Mouse (Mus musculus) B cell, adult 67 days (primary cell): Measurements from ENCODE around the gene Map2k7. TPM values are rescaled to one million over a fixed set of nuclear protein-coding genes. Genes with fewer than 3 reads are reported as not detected.

Source experiments
- total RNA-seq, 2 experiments: library from RNA; stranded (reverse); gene quantifications; 4 replicates each; pipeline ENCODE4 v1.2.4; 2023

Gene Map2k7
- total RNA-seq: 100 to 1,000 TPM; 114 to 133 TPM

DNA sequence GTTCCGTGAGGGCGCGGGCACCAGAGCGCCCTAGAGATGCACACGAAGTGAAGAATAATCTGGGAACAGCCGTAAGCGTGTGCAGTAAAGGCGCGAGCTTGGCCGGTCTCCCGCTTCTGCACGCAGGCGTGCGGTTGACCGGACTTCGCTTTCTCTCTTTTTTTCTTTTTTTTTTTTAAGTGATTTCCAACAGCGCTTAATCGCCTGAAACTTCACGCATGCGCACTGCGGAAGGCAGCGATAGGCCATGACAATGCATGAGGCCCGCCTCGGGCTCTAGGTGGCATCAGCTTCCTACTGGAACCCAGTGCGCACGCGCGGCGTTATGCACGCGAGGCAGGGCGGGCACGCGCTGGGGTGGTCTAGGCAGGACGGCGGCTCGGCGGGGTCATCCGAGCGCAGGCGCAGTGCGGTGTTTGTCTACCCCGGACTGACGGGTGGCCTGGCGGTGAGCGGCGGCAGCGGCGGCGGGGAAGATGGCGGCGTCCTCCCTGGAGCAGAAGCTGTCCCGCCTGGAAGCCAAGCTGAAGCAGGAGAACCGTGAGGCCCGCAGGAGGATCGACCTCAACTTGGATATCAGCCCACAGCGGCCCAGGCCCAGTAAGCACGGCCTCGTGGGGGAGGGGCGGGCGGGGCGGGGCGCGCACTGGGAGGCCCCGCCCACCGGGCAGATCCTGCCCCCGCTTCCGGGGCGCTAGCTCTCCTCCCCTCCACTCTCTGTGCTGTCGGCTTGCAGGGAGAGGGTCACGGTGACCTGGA lies at the start of gene Map2k7, which contains the start of gene Gm49320:
TSS of gene Map2k7 (plus strand) at position 307 of the 759 bp plus-strand sequence.
TSS of gene Gm49320 (plus strand) at position 432 of the 759 bp plus-strand sequence.

DNA sequence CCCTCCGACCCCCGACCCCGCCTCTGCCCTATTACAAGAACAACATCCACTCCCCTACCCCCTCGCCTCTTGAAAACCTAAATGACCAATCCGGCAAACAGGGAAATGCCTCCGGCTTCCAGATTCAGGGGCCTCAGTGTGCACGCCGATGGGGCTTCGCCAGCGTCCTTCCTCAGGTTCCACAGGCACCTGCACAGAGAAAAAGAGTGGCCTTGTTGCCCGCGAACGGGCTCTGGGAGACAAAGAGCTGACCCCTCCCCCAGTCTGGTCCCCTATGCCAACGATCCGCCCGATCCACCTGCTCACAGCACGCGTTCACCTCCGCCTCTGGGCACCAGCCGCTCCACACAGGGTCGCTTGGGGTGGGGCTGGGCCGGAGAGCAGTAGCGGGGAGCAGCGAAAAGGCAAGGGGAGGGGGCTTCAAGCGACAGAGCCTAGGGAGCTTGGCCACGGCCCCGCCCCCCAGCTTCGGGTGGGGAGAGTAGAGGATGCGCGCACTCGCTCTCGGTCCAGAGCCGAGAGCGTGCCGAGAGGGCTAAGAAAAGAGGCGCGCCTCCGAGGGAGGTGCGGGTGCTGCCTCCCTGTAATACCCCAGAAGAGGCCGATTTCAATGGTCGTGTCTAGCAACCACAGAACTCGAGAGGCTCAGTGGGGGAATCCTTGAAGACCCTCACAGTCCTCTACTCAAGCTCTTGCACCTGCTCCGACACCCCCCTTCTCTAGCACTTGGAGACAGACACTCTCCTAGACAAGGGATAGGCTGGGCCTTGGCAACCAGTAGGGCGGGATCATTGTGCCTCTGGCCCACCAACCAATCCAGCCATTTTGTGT lies 21.5 kb upstream of the Map2k7 start, which contains the start of gene Prr36:
TSS of gene Prr36 (minus strand) at position 669 of the 831 bp plus-strand sequence.

DNA sequence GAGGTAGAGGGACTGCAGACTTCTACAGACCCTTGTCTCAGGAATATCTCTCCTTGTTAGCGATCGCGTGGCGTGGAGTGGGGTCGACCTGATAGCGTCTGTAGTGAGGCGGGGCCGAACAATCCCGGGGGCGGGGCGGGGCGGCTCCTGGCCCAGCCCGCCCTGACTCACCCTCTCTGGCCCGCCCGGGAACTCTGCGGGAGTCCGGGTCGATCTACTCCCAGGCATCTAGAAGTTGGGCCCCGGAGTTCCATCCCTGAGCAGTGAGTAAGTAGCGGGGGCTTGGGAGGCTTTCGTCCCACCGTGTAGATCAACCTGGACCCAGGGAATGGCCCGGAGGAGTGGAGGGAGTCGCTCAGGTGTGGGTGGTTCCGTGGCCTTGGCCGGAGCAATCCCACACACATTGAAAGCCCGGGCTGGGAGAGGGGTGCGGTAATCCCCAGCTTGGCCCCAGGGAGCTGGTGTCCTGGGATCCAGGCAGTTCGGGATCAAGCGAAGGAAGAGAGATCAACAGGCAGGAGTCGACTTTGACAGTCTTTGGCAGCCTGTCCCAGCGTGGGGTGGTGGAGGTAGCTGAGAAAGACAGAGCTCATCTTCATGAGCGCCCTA lies 11.7 kb upstream of the Map2k7 start, which contains the start of gene Lrrc8e:
TSS of gene Lrrc8e (plus strand) at position 89 of the 609 bp plus-strand sequence.

DNA sequence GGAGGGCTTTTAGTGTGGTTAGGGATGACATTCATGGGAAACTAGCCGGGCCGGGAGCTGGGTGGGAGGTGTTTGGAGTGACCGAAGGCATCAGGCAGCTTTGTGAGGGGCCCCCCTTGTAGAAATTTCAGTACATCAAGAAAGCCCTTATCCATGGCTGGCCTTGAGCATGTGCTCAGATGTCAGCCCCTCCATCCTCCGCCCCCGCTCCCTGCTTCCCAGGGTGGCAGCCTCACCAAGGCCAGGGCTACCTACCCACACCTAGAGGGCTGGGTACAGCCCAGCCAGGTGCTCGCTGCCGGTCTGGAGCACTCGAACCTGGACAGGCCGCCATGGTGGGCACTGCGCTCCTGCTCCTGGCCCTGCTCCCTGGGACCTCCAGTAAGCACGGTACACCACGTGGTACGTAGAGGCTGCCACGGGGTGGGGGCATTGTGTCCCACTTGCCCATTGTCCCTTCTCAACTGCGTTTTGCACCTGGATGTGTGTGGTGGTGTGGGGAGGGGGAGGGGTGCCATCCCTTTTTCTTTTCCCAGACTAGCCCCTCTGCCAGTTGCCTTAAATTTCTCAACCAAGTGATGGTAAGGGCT lies 9.5 kb downstream of the Map2k7 start, which contains the start of gene Tgfbr3l:
TSS of gene Tgfbr3l (plus strand) at position 264 of the 590 bp plus-strand sequence.

DNA sequence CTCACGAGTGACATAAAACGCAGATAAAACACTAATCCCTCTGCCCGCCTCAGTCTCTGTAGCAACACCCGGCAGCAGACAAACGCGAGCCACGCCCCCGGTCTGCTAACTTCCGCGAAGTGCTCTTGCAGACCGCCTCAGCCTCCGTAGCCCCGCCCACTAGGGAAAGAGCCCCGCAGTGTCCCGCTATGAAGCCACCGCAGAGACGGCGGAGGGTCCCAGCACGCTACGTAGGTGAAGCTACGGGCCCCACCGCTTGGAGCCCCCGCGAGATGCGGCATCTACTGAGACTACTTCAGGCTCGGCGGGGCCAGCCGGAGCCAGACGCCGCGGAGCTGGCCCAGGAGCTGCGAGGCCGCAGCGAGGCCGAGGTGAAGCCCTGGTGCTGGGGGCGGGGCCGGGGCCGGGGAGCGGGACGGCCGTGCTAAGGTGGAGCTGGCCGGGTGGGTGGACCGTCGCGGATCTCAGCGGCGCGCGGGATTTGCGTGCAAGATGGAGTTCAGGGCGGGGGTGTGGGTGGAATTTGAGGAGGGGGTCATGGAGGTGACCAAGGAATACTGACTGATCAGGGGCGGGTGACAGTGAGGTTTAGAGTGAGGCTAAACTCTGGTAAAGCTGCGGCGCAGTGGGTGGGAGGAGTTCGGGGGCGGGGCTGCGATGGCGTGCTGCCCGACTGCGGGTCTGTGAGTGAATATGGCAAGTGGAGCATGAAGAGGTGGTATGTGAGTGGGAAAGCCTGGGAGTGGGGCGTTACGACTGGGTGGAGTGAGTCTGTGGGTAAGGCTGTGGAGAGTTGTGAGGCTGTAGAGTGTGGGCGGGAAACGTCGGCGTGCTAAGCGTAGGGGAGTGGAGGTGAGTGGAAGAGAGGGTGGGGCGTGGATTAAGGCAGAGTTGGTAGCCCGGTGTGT lies 14.6 kb downstream of the Map2k7 start, which contains the start of gene Snapc2:
TSS of gene Snapc2 (plus strand) at position 147 of the 908 bp plus-strand sequence.

DNA sequence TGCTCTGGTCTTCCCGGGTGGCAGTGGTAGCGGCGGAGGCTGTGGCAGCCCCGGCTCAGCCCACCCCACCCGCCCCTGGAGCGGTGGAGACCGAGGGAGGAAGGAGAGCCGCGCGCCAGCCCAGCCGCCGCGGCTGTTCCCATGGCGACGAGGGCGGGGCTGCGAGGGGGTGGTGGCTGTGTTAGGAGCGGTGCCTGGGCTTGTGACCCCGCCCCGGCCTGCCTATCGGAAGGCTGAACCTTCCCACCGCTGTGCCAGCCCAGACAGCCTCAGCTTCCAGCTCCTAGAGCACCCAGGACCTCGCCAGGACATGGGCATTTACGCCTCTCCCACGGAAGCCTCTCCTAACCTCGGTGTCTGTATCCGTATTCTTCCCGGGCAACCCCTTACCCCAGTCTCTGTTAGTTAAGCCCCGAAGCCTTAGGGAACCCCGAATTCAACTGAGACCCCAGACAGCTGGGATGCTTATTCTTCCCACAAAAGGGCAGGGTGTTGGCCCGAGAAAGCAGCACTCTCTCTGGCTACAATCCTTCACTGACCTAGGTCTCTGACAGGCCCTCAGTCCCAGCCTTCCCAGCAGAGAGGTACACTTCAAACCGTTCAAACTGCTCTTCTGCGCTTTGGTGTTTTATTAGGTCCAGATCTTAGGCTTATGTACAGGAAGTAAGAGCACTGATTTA lies 20.7 kb downstream of the Map2k7 start, which contains the start of gene Ctxn1:
TSS of gene Ctxn1 (minus strand) at position 150 of the 680 bp plus-strand sequence.

DNA sequence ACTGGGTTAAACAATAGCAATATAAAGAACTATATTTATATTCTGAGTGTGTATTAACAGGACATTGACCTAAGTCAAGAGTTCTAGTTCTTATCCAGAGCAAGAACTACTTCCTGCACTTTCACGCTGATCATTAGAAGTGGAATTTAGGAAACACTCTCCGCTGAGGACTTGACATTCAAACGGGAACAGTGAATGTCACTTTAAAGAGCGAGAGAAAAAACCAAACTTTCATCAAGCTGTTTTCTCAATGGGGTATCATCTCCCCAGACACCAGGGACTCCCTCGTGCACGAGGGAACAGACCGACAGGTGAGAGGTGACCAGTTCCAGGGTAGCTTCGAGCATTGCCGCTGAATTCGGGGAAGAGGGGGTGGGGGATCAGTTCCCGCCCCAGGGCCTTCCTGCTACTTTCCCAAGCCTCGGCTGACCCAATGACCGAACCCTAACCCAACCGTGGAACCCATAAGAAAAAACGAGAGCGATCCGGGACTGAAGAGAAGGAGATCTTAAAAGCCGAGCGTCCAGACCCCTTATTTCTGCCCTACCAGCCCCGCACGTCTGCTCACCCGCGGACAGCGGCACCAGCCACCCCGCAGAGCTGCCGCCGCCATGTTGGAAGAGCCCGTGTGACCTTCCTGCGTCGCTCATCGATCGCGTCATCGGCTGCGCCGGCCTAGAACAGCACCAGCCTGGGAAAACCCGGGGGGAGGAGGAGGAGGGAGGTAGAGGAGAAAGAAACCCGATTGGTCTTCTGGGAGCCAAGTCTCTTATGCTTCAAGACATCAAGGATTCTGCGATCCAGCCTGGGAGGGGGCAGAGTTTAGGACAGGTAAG lies 37.0 kb downstream of the Map2k7 start, which contains the start of gene Timm44:
TSS of gene Timm44 (minus strand) at position 639 of the 836 bp plus-strand sequence.

Other genes with a start within 250 kb of the Map2k7 start
- not detected for gene Cd209f, start 132.9 kb upstream of the Map2k7 start, total RNA-seq
- not detected for gene Cd209g, start 104.6 kb upstream of the Map2k7 start, total RNA-seq
- 10 to 100 TPM; 25.0 to 31.1 TPM for gene Evi5l, start 72.2 kb upstream of the Map2k7 start, total RNA-seq
- gene Prr36, start 21.3 kb upstream of the Map2k7 start, total RNA-seq: under 1 TPM in 1 of 2 experiments, not detected in 1; 0.18 TPM
- not detected for gene Lrrc8e, start 11.9 kb upstream of the Map2k7 start, total RNA-seq
- not detected for gene Gm49320, start 125 bp downstream of the Map2k7 start, total RNA-seq
- 10 to 100 TPM; 18.0 to 30.9 TPM for gene Tgfbr3l, start 9.5 kb downstream of the Map2k7 start, total RNA-seq
- gene Snapc2, start 14.3 kb downstream of the Map2k7 start, total RNA-seq: 10 to 100 TPM; 15.1 to 15.6 TPM
- 1 to 10 TPM in 1 of 2 experiments, under 1 TPM in 1; 0.47 to 1.0 TPM for gene Ctxn1, start 20.5 kb downstream of the Map2k7 start, total RNA-seq
- gene Timm44, start 37.2 kb downstream of the Map2k7 start, total RNA-seq: 10 to 100 TPM; 86.3 to 94.1 TPM
- 10 to 100 TPM; 13.5 to 21.4 TPM for gene Ccl25, start 86.5 kb downstream of the Map2k7 start, total RNA-seq
- 100 to 1,000 TPM; 105 TPM for gene Elavl1, start 86.7 kb downstream of the Map2k7 start, total RNA-seq